Mouse (Mus musculus) thymus, postnatal 36 days (tissue): ENCODE measurements around the gene Tsr2.

Experiments used
- DNase-seq, 2 experiments: peaks; one replicate each; pipeline ENCODE4 v3.0.0; 2022; ENCODE audit warnings: mixed read lengths in 2 of 2

Gene Tsr2

DNA sequence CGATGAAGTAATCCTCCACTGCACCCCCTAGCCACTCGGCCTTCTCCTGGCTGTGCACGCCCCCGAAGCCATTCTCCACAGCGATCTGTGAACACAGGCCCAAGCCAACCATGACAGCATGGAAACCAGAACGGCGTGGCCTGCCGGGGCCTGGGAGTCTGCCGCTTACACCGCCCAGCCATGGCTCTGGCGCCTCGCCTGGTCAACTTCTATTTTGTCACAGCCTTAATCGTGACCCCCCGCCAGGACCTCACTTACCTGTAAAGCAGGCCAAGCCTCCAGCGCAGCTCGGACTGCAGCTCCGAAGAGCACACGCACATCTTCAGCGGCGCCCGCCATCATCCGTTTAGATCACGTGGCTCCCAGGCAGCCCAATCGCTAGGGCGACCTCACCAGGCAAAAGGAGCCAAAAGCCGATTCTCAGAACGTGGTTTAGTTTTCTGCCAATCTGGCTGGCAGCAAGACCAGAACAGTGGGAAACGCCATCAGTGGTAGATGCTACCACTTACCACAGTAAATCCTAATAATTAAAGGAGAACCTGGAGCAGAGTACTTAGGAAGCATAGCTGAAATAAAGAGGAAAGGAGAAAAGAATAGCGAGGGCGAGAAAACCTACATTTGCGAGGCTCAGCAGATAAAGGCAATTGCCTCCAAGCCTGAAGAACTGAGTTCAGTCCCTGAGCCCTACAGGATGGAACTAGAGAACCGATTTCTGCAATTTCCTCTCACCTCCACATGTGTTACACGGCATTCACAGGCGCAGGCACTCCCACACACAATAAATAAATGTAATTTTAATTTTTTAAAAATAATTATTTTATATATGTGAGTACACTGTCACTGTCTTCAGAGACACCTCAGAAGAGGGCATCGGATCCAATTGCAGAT lies at the start of gene Tsr2:
TSS of gene Tsr2 (minus strand) at position 373 of the 888 bp plus-strand sequence.
- peak; percentile 61 to 67 for DNase-seq

DNA sequence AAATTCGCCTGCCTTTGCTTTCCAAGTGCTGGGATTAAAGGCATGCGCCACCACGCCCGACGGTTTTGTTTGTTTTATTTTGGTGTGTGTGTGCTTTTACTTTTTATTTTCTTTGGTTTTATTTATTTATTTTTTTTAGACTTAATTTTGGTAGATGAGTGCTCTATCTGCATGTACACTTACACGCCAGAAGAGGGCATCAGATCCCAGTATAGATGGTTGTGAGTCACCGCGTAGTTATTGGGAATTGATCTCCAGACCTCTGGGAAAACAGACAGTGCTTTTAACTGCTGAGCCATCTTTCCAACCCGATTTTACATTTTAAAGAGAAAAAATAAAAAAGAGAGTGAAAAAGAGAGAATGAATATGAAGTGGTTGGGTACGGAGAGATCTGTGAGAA lies 36.4 kb upstream of the Tsr2 start:
- DNase-seq: no peak

DNA sequence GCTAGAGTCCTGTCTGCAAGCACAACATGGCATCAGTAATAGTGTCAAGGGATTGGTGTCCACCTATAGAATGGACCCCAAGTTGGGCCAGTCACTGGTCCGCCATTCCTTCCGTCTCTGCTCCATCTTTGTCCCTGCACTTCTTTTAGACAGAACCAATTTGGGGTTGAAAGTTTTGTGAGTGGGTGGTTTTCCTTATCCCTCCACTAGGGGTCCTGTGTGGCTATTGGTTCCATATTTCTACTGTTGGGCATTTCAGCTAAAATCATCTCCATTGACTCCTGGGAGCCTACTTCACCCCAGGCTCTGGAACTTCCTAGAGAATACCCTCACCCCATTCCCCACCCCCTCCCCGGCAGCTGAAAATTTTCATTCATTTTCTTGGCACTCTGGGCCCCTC lies 34.1 kb upstream of the Tsr2 start:
- DNase-seq: no peak

- DNase-seq: no peak
Observed at GRCm38 (mm10) chrX:151123933-151124332, 27.6 kb upstream of the Tsr2 start.

DNA sequence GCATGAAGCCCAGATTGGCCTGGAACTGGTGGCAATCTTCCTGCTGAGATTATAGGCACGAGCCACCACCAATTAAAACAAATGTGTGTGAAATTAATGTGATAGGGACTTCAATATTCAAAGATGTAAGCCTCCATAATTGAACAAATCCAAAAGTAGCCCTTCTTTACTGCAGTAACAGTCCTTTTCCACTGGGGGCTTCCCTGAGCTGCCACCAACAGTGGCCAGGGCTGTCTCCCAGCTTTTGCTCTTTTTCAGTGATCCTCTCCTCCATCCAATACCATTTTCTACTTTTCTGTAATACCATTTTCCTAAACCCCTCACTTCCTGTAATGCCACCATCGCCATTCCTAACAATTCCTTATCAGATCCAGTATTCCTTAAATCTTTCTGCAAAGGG lies 21.1 kb upstream of the Tsr2 start:
- DNase-seq: no peak

DNA sequence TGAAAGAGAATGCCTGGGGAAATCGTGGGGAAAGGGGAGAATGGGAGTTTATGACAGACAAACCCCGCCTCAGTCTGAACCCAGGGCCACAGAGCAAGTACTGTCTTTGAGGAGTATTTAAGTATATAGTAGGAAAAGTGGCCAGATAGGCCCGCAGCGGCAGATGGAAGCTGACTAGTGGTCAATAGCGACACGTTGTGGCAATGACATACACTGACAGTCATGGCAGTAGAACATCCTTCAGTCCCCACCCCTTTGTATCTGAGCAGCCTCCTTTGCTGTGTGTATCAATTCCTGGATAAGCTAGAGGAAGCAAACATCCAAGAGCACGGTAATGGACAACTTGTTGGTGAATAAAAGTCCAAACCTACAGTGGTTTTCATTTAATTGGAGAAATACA lies 20.5 kb upstream of the Tsr2 start:
- DNase-seq: peak in 1 of 2 experiments; percentile 14

DNA sequence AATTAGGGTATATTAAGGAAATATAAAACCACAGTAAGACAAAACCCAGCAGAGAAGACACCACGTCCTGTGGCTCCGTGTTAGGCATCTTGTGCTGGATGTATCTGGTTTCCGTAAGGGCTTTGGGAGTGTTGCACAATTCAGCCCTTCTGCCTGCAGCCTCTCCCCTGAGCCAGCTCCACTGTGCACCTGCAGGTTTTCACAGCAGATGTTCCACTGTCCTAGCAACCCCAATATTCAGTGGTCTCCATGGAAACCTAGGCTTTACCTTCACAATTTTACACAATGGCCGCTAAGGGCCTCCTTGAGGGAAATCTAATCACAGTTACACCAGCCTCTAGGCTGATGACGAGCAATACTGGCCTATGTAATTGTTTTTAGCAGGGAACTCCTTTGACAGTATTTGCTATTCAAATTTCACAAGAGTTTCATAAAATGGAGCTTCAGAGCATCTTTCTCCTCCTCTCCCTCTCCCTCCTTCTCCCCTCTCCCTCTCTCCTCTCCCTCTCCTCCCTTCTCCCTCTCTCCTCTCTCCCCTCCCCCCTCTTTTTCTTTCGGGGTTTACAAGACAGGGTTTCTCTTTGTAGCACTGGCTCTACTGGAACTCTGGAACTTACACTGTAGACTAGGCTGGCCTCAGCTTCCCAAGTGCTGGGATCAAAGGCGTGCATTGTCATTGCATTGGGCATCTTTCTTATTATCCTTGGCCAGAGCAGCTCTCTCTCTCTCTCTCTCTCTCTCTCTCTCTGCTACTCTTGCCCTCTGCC lies 11.1 kb upstream of the Tsr2 start:
- DNase-seq: no peak

- no peak for DNase-seq
Observed at GRCm38 (mm10) chrX:151087418-151087817, 8.9 kb downstream of the Tsr2 start.

DNA sequence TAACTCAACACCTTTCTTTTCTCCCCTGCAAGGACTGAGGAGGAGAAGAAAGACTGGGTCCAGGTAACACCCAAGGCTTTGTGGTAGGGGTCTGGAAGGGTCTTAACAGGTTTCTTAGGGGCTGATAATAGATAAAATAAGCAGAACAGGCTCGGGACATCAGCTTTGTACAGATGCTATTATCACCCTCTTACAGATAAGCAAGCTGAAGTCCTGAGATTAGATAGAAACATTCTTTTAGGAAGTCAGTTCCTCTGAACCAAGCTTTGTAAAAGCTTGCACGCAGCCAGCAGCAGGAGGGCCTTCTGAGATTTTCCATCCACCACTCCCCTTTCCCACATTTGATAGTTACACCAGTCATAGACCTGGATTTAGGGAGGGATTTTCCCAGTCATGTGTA lies 10.7 kb downstream of the Tsr2 start:
- no peak for DNase-seq

- no peak for DNase-seq
Observed at GRCm38 (mm10) chrX:151076941-151077485, 19.3 kb downstream of the Tsr2 start.

GRCm38 (mm10) chrX:151076007-151076406 lies 20.3 kb downstream of the Tsr2 start:
- no peak for DNase-seq

DNA sequence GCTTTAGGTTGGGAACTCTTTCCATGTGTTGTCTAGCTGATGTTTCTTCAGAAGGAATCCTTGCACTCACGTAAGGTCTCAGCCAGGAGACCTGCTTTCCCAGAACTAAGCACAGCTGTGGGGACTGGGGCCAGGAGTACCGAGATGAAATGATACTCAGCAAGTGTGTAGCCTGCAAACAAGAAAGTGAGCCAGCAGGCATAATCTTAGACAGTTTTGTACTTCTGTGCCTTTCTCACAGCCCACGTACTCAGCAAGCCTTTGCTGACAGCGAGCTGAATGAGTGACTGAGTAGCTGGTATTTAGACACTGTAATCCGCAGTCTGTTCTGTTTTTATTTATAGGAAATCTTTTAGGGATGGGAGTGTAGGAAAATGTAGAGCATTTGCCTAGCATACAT lies 28.5 kb downstream of the Tsr2 start:
- no peak for DNase-seq

DNA sequence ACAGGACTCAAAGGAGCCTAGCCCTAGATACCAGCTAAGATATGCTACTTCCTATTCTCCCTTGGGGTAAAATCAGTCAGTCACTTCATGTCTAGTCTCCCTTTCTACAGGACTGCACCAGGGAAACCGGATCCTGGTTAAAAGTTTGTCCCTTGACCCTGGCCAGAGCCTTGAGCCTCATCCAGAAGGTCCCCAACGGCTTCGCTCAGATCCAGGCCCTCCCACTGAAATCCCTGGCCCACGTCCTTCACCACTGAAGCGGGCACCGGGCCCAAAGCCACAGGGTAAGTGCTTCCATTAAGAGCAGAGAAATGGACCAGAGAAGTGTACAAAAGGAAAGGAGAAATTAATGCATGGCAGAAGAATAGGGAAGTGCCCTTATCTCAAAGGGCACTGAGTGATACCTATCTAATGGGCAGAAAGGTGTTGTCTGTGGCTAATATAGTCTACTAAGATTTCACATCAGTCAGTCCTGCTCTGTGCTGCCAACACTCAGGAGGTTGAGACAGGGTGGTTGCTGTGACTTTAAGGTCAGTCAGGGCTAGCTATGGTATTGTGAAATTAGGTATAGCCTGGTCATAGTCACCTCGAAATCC lies 30.2 kb downstream of the Tsr2 start:
- DNase-seq: no peak

- no peak for DNase-seq
Observed at GRCm38 (mm10) chrX:151061615-151062299, 34.6 kb downstream of the Tsr2 start.

- no peak for DNase-seq
Observed at GRCm38 (mm10) chrX:151059346-151059745, 37.0 kb downstream of the Tsr2 start.

DNA sequence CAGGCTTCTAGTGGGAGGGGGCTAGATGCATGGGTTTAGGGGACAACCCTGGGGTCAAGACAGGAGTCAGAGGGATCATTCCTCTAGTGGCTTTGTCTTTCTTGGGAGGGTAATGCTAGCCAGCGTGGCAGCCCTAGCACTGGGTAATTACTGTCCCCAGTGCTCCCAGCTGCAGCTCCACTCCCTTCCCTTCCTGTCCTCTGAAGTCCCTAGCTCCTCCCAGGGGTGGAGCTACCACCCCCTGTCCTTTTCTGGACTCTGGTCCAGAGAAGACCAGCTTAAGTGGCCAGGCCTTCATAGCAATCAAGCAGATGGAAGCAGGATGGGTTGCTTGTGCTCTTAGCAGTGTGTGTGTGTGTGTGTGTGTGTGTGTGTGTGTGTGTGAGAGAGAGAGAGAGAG lies 40.8 kb downstream of the Tsr2 start:
- no peak for DNase-seq

- DNase-seq: no peak
Observed at GRCm38 (mm10) chrX:151054489-151054888, 41.9 kb downstream of the Tsr2 start.

DNA sequence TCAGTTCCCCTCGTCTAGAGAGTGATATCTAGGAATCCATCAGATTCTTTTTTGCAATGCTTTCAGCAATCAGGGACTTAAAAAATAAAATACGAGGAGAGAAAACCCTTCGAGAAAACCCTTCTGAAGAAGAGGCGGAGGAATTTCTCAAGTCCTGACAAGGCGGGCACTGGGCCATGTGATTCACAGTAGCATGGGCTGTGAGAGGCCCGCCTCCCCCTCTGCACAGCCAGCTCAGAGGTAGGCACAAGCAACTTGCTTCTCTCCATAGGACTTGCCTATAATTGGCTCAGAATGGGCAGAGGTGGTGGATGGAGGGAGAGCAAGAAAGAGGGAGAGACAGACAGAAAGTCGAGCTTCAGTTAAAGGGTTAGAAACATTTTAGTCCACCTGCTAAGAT lies 46.0 kb downstream of the Tsr2 start:
- DNase-seq: no peak

GRCm38 (mm10) chrX:151049661-151050215 lies 46.6 kb downstream of the Tsr2 start:
- DNase-seq: no peak

GRCm38 (mm10) chrX:151047431-151048058 lies 48.8 kb downstream of the Tsr2 start:
- peak in 1 of 2 experiments; percentile 26 for DNase-seq

DNA sequence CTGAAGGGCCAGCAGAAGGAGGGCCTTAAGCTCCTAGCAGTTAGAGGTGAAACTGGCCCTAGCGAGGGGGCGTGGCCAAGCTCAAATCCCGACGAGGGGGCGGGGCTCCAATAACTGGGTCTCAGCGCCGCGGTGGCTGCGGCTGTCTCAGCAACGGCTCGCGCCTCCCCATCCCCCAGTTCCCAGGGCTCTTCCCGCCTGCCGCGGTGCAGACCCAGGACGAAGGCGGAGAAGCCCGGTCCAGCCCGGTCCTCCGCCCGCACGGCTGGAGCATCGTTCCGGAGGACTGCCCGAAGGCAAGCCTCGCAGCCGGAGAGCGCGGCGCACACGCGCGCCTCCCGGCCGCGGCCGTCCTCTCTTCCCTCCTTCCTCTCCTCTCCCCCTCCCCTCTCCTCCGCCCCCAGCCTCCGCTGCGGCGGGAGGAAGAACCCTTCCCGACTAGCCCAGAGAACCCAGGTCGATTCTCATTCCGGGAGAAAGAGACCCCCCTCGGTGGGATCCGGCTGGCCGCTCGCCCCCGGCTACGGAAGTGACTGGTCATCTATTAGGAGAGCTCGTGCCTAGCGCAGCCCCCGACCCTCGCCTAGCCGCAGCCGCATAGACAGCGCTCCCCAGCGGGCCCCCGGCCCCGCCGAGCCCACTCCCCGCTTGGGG lies 49.4 kb downstream of the Tsr2 start:
- peak; percentile 45 to 55 for DNase-seq
